Mouse (Mus musculus): ENCODE results near the gene Hmcn2. TPM values are rescaled to one million over a fixed set of nuclear protein-coding genes. Genes with fewer than 3 reads are reported as not detected.

Hmcn2 gene
- polyA plus RNA-seq, 1 experiment = 0.40 TPM

GRCm38 (mm10) chr2:31477234-31478161 is 163.3 kb downstream of the Hmcn2 start:
- Histone ChIP-seq H3K36me3 (replicated peaks; ENCODE audit: low read length) (peaks cover 78% of the 10 kb centered on the region), H3K4me3 (replicated peaks) (no peak overlapping the region), H3K27me3 (replicated peaks) (peaks cover 7% of the 10 kb centered on the region), H3K9me3 (0 out of 2 replicates have a peak, but pooled peaks cover 5% of the 10 kb centered on the region), H3K4me1 (peaks cover 9% of the 10 kb centered on the region)
- TF ChIP-seq GATA1 (IDR thresholded peaks at IDR 0.05; ENCODE audit: borderline replicate concordance, low read length) (no peak), FLI1 (IDR thresholded peaks at IDR 0.05; ENCODE audit: low read length) (no peak)

- no peak for TF ChIP-seq GATA1 (IDR thresholded peaks at IDR 0.05; ENCODE audit: borderline replicate concordance, low read length)
- TF ChIP-seq FLI1 (IDR thresholded peaks at IDR 0.05; ENCODE audit: low read length) = no peak
- Histone ChIP-seq H3K4me1 (peaks cover 3% of the 10 kb centered on the region; the same call in 1 of the 2 replicates), H3K27me3 (replicated peaks) (peaks cover 19% of the 10 kb centered on the region), H3K9me3 (no peaks in the 10 kb centered on the region), H3K36me3 (replicated peaks; ENCODE audit: low read length) (peaks cover 83% of the 10 kb centered on the region), H3K4me3 (replicated peaks) (no peak overlapping the region)
Observed at GRCm38 (mm10) chr2:31482914-31483575, 168.8 kb downstream of the Hmcn2 start.

DNA sequence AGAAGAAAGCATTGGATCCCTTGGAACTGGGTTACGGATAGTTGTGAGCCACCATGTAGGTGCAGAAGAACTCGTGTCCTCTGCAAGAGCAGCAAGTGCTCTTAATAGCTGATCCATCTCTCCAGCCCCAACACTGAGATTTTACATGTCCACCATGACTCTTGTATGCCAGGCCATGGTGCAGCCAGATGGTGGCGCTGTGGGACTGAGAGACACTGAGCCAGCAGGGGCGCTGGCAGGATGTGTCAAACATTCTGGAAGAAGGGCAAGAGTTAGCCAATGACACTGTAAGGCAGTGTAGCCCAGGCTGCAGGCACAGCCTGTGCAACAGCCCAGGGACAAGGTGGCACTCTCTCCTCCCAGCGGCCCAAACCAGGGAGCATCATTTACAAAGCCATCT is 170.0 kb downstream of the Hmcn2 start:
- TF ChIP-seq FLI1 (IDR thresholded peaks at IDR 0.05; ENCODE audit: low read length) = no peak
- TF ChIP-seq GATA1 (IDR thresholded peaks at IDR 0.05; ENCODE audit: borderline replicate concordance, low read length) = no peak
- H3K9me3 ChIP-seq = no peaks in the 10 kb centered on the region
- peaks cover 19% of the 10 kb centered on the region for H3K27me3 ChIP-seq (replicated peaks)
- H3K4me3 ChIP-seq (replicated peaks) = no peak overlapping the region
- peaks cover 83% of the 10 kb centered on the region for H3K36me3 ChIP-seq (replicated peaks; ENCODE audit: low read length)
- peaks cover 3% of the 10 kb centered on the region; the same call in 1 of the 2 replicates for H3K4me1 ChIP-seq

- no peaks in the 10 kb centered on the region for H3K4me1 ChIP-seq
- peaks cover 84% of the 10 kb centered on the region for H3K36me3 ChIP-seq (replicated peaks; ENCODE audit: low read length)
- no peak overlapping the region for H3K4me3 ChIP-seq (replicated peaks)
- H3K9me3 ChIP-seq = peaks cover 3% of the 10 kb centered on the region
- TF ChIP-seq FLI1 (IDR thresholded peaks at IDR 0.05; ENCODE audit: low read length) (no peak), GATA1 (IDR thresholded peaks at IDR 0.05; ENCODE audit: borderline replicate concordance, low read length) (no peak)
- H3K27me3 ChIP-seq (replicated peaks) = peaks cover 14% of the 10 kb centered on the region
Observed at GRCm38 (mm10) chr2:31489166-31489565, 175.0 kb downstream of the Hmcn2 start.

DNA sequence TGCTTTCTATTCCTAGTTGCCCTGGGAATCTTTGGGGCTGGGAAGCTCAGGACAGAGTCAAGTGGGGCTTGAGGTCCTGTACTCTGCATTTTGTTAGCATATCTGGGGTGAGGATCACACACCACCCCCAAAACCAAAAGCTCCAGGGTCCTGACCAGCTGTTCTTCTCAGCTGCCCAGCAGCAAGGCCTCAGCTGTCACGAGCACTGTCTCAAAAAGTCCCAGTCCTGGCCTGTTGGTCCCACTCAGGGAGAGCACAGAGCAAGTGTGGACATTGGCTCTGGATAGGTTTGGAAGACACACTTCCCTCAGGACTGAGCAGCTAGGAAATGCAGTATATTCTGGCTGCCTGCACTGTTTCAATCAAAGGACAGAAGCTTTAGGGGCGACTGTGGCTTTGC is 176.3 kb downstream of the Hmcn2 start:
- Histone ChIP-seq H3K4me1 (no peaks in the 10 kb centered on the region), H3K9me3 (peaks cover 3% of the 10 kb centered on the region), H3K27me3 (replicated peaks) (peaks cover 16% of the 10 kb centered on the region), H3K4me3 (replicated peaks) (no peak overlapping the region), H3K36me3 (replicated peaks; ENCODE audit: low read length) (peaks cover 78% of the 10 kb centered on the region)
- no peak for TF ChIP-seq GATA1 (IDR thresholded peaks at IDR 0.05; ENCODE audit: borderline replicate concordance, low read length)
- TF ChIP-seq FLI1 (IDR thresholded peaks at IDR 0.05; ENCODE audit: low read length) = no peak

GRCm38 (mm10) chr2:31492308-31492707 is 178.1 kb downstream of the Hmcn2 start:
- H3K36me3 ChIP-seq (replicated peaks; ENCODE audit: low read length) = peaks cover 71% of the 10 kb centered on the region
- H3K27me3 ChIP-seq (replicated peaks) = peaks cover 21% of the 10 kb centered on the region
- H3K4me1 ChIP-seq = no peaks in the 10 kb centered on the region
- no peak for TF ChIP-seq GATA1 (IDR thresholded peaks at IDR 0.05; ENCODE audit: borderline replicate concordance, low read length)
- TF ChIP-seq FLI1 (IDR thresholded peaks at IDR 0.05; ENCODE audit: low read length) = no peak
- H3K4me3 ChIP-seq (replicated peaks) = no peak overlapping the region
- H3K9me3 ChIP-seq = peaks cover 3% of the 10 kb centered on the region

- TF ChIP-seq GATA1 (IDR thresholded peaks at IDR 0.05; ENCODE audit: borderline replicate concordance, low read length) (no peak), FLI1 (IDR thresholded peaks at IDR 0.05; ENCODE audit: low read length) (no peak)
- Histone ChIP-seq H3K36me3 (replicated peaks; ENCODE audit: low read length) (peaks cover 69% of the 10 kb centered on the region), H3K27me3 (replicated peaks) (peaks cover 21% of the 10 kb centered on the region), H3K9me3 (peaks cover 3% of the 10 kb centered on the region), H3K4me1 (no peaks in the 10 kb centered on the region), H3K4me3 (replicated peaks) (no peak overlapping the region)
Observed at GRCm38 (mm10) chr2:31493243-31493642, 179.0 kb downstream of the Hmcn2 start.

DNA sequence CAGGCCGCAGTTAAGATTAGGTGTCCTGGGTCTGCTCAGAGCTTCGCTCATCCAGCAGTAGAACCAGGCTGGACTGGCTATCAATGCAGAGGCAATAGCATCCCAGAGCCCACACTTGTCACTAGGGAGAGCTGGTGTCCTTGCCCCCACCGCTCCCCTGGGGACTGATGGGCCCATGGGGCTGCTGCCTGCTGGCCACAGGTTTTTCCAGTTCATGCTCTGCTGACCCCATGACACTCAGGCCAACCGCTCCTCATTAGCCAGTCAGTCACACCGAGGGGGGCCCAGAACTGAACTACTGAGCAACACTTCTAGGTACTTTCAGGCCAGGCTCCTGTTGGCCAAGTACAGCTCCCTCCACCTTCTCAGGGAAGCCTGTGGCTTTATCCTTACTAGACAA is 180.1 kb downstream of the Hmcn2 start:
- Histone ChIP-seq H3K36me3 (replicated peaks; ENCODE audit: low read length) (peaks cover 73% of the 10 kb centered on the region), H3K9me3 (peaks cover 3% of the 10 kb centered on the region), H3K4me1 (no peaks in the 10 kb centered on the region), H3K4me3 (replicated peaks) (no peak overlapping the region), H3K27me3 (replicated peaks) (peaks cover 21% of the 10 kb centered on the region)
- TF ChIP-seq GATA1 (IDR thresholded peaks at IDR 0.05; ENCODE audit: borderline replicate concordance, low read length) = no peak
- no peak for TF ChIP-seq FLI1 (IDR thresholded peaks at IDR 0.05; ENCODE audit: low read length)

GRCm38 (mm10) chr2:31495046-31495476 is 180.8 kb downstream of the Hmcn2 start:
- peaks cover 3% of the 10 kb centered on the region for H3K9me3 ChIP-seq
- H3K27me3 ChIP-seq (replicated peaks) = peaks cover 21% of the 10 kb centered on the region
- no peaks in the 10 kb centered on the region for H3K4me1 ChIP-seq
- H3K36me3 ChIP-seq (replicated peaks; ENCODE audit: low read length) = peaks cover 72% of the 10 kb centered on the region
- no peak overlapping the region for H3K4me3 ChIP-seq (replicated peaks)
- TF ChIP-seq GATA1 (IDR thresholded peaks at IDR 0.05; ENCODE audit: borderline replicate concordance, low read length) (no peak), FLI1 (IDR thresholded peaks at IDR 0.05; ENCODE audit: low read length) (no peak)

- TF ChIP-seq FLI1 (IDR thresholded peaks at IDR 0.05; ENCODE audit: low read length) = no peak
- Histone ChIP-seq H3K4me1 (no peaks in the 10 kb centered on the region), H3K9me3 (peaks cover 3% of the 10 kb centered on the region), H3K4me3 (replicated peaks) (no peak overlapping the region), H3K36me3 (replicated peaks; ENCODE audit: low read length) (peaks cover 75% of the 10 kb centered on the region), H3K27me3 (replicated peaks) (peaks cover 18% of the 10 kb centered on the region)
Observed at GRCm38 (mm10) chr2:31496141-31496540, 181.9 kb downstream of the Hmcn2 start.
